Mouse (Mus musculus): ENCODE results near the gene Olfr1392. TPM values are rescaled to one million over a fixed set of nuclear protein-coding genes. Genes with fewer than 3 reads are reported as not detected.

Gene Olfr1392
- total RNA-seq, 1 experiment = not detected

- no peaks in the 10 kb centered on the region for H3K4me1 ChIP-seq (ENCODE audit: control insufficient read depth in 2 of 2, insufficient read depth in 2 of 2, low read length in 2 of 2, poor library complexity in 1 of 2)
- no peaks in the 10 kb centered on the region for H3K9me3 ChIP-seq (ENCODE audit: control insufficient read depth, insufficient read depth, low read depth, low read length)
- no peaks in the 10 kb centered on the region for H3K36me3 ChIP-seq (ENCODE audit: control insufficient read depth, insufficient read depth, low read length, poor library complexity, severe bottlenecking)
- no peak for TF ChIP-seq ZC3H11A (IDR thresholded peaks at IDR 0.05; ENCODE audit: borderline replicate concordance, low read depth, low read length)
- no peak for TF ChIP-seq MAFK (IDR thresholded peaks at IDR 0.05; ENCODE audit: insufficient read depth, low read depth, low read length)
- no peak for TF ChIP-seq HCFC1 (IDR thresholded peaks at IDR 0.05; ENCODE audit: borderline replicate concordance, insufficient read depth, low read length)
- no peak for TF ChIP-seq ZNF384 (IDR thresholded peaks at IDR 0.05; ENCODE audit: low read depth, low read length)
- no peak for TF ChIP-seq CHD2 (IDR thresholded peaks at IDR 0.05; ENCODE audit: low read depth, low read length)
- H3K27ac ChIP-seq (ENCODE audit: insufficient read depth, low read depth, low read length, poor library complexity, severe bottlenecking) = no peak overlapping the region
- H3K9ac ChIP-seq (ENCODE audit: insufficient read depth, low read depth, low read length, poor library complexity, severe bottlenecking) = no peak overlapping the region
- in situ Hi-C loops (cut with MboI; ENCODE audit: low sequenced_read_pairs in 2 of 2, unreplicated experiment in 2 of 2) = no loop called here
- DNase-seq (ENCODE audit: low read depth, low spot score) = no peak
- H3K4me3 ChIP-seq (ENCODE audit: insufficient read depth in 1 of 2, low read depth in 1 of 2, low read length in 2 of 2, poor library complexity in 1 of 2, severe bottlenecking in 1 of 2) = no peak overlapping the region
Observed at GRCm38 (mm10) chr11:49337150-49337832, 52.2 kb downstream of the Olfr1392 start.

Other genes with a start within 250 kb of the Olfr1392 start
- gene 9930111J21Rik2, start 234.0 kb upstream of the Olfr1392 start, total RNA-seq (2012; rRNA removed) = 0.53 and 0.54 TPM in 2 replicates
- not detected in 2 replicates for gene Tgtp2, start 221.1 kb upstream of the Olfr1392 start, total RNA-seq (2012; rRNA removed)
- 0.22 TPM in 1 of 2 replicates, not detected in the other for gene Ifi47, start 208.7 kb upstream of the Olfr1392 start, total RNA-seq (2012; rRNA removed)
- not detected in 2 replicates for gene Olfr1396, start 170.4 kb upstream of the Olfr1392 start, total RNA-seq (2012; rRNA removed)
- gene Olfr1395, start 143.0 kb upstream of the Olfr1392 start, total RNA-seq (2012; rRNA removed) = not detected in 2 replicates
- not detected in 2 replicates for gene Olfr1394, start 130.9 kb upstream of the Olfr1392 start, total RNA-seq (2012; rRNA removed)
- 0.09 and 0.48 TPM in 2 replicates for gene Btnl9, start 98.1 kb upstream of the Olfr1392 start, total RNA-seq (2012; rRNA removed)
- 25.2 and 28.7 TPM in 2 replicates for gene Zfp62, start 82.0 kb upstream of the Olfr1392 start, total RNA-seq (2012; rRNA removed)
- gene Mgat1, start 41.1 kb upstream of the Olfr1392 start, total RNA-seq (2012; rRNA removed) = 43.1 and 54.2 TPM in 2 replicates
- not detected in 2 replicates for gene Olfr1393, start 7.0 kb upstream of the Olfr1392 start, total RNA-seq (2012; rRNA removed)
- gene Olfr10, start 19.5 kb downstream of the Olfr1392 start, total RNA-seq (2012; rRNA removed) = not detected in 2 replicates
- gene Olfr1391, start 37.5 kb downstream of the Olfr1392 start, total RNA-seq (2012; rRNA removed) = not detected in 2 replicates
- not detected in 2 replicates for gene Olfr1390, start 49.9 kb downstream of the Olfr1392 start, total RNA-seq (2012; rRNA removed)
- not detected in 2 replicates for gene Olfr1389, start 137.8 kb downstream of the Olfr1392 start, total RNA-seq (2012; rRNA removed)
- gene Olfr1388, start 151.3 kb downstream of the Olfr1392 start, total RNA-seq (2012; rRNA removed) = 8.4 and 9.4 TPM in 2 replicates
- not detected in 2 replicates for gene Olfr1387, start 170.1 kb downstream of the Olfr1392 start, total RNA-seq (2012; rRNA removed)
- not detected in 2 replicates for gene Olfr1386, start 179.8 kb downstream of the Olfr1392 start, total RNA-seq (2012; rRNA removed)
- gene Olfr1385, start 203.8 kb downstream of the Olfr1392 start, total RNA-seq (2012; rRNA removed) = 0.04 and 0.26 TPM in 2 replicates
- gene Olfr1384, start 221.4 kb downstream of the Olfr1392 start, total RNA-seq (2012; rRNA removed) = not detected in 2 replicates
- gene Olfr1383, start 234.4 kb downstream of the Olfr1392 start, total RNA-seq (2012; rRNA removed) = not detected in 2 replicates
- gene Olfr1382, start 243.0 kb downstream of the Olfr1392 start, total RNA-seq (2012; rRNA removed) = not detected in 2 replicates